Mouse (Mus musculus) forebrain, postnatal 0 days (tissue): ENCODE measurements at regions not wholly inside any gene's neighbourhood (a gene's known extent, or its start where the extent isn't known, plus 50 kb on each side); places are given as distances from the start of the nearest gene placed in this dataset.

ENCODE experiments used
- ATAC-seq: fragments of 200-750 bp; cut with Nextera tagmentation; 2 replicates; pipeline ENCODE4 v1.8.0; 2017; ENCODE audit warnings: mild to moderate bottlenecking, moderate library complexity
- DNase-seq: peaks from one replicate; pipeline ENCODE4 v3.0.0-alpha.2; 2015
- H3K27ac ChIP-seq: fragments of 300-500 bp; sonication (generic); 2 replicates; pipeline ENCODE4 v1.5.1; 2014; ENCODE audit warnings: low read depth, mild to moderate bottlenecking, antibody characterized with exemption, low read length, moderate library complexity, mixed read lengths
- H3K27me3 ChIP-seq: fragments of 300-500 bp; sonication (generic); 2 replicates; pipeline ENCODE4 v1.6.1; 2014; ENCODE audit warnings: mild to moderate bottlenecking, low read length, mixed read lengths; ENCODE audit not compliant: insufficient read depth
- H3K36me3 ChIP-seq: fragments of 300-500 bp; sonication (generic); 2 replicates; pipeline ENCODE4 v1.6.1; 2014; ENCODE audit warnings: mild to moderate bottlenecking, moderate library complexity; ENCODE audit not compliant: insufficient read depth
- H3K4me1 ChIP-seq: fragments of 300-500 bp; sonication (generic); 2 replicates; pipeline ENCODE4 v1.6.1; 2014; ENCODE audit warnings: antibody characterized with exemption; ENCODE audit not compliant: insufficient read depth
- H3K4me2 ChIP-seq: fragments of 300-500 bp; sonication (generic); 2 replicates; pipeline ENCODE4 v1.6.1; 2014; ENCODE audit warnings: low read depth, mild to moderate bottlenecking, moderate library complexity
- H3K4me3 ChIP-seq: fragments of 300-500 bp; sonication (generic); 2 replicates; pipeline ENCODE4 v1.5.1; 2014; ENCODE audit warnings: low read depth, low read length, mixed read lengths
- H3K9ac ChIP-seq: fragments of 300-500 bp; sonication (generic); 2 replicates; pipeline ENCODE4 v1.6.1; 2014; ENCODE audit warnings: mild to moderate bottlenecking
- H3K9me3 ChIP-seq: fragments of 300-500 bp; sonication (generic); 2 replicates; pipeline ENCODE4 v1.6.1; 2016; ENCODE audit warnings: low read length
- CTCF ChIP-seq: sonication (generic); IDR thresholded peaks from 2 replicates; pipeline ENCODE4 v1.5.1; 2016; ENCODE audit warnings: antibody characterized with exemption, control low read depth, low read depth
- WGBS: fragments of 180-500 bp; shearing (Covaris S2); extraction: QIAGEN DNeasy Blood & Tissue Kit; methylation state at CpG from one replicate; pipeline ENCODE4 v1.1.7; 2014; 5-methylcytosine and 5-hydroxymethylcytosine counted together

DNA sequence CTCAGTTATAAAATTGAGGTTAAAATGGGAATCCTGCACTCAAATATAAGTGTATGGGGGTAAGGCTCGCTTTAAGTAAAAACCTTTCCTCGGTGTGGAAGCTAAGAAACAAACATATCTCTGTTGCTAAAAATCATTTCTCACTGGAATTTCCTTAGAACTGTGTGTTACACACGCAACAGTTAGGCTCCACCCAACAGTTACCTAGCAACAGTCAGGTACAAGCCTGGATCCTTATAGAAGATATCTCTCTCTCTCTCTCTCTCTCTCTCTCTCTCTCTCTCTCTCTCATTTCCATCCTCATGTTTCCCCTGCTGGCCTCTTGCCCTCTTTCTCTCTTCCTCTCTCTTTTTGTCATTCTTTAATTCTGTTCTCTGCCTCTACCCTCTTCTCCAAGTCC is 211.1 kb upstream of the Cxadr start:
- Histone ChIP-seq H3K4me1 (no peaks in the 10 kb centered on the region), H3K27me3 (no peaks in the 10 kb centered on the region), H3K9me3 (no peaks in the 10 kb centered on the region), H3K4me2 (no peak overlapping the region), H3K36me3 (no peaks in the 10 kb centered on the region), H3K27ac (no peak overlapping the region), H3K9ac (no peak overlapping the region), H3K4me3 (no peak overlapping the region)
- ATAC-seq, result peak; percentile 61; the same call in 1 of the 2 replicates
- no peak for TF ChIP-seq CTCF
- DNase-seq, result peak; percentile 17
- 68% methylated on average over 3 of the region's 3 CpGs for WGBS

DNA sequence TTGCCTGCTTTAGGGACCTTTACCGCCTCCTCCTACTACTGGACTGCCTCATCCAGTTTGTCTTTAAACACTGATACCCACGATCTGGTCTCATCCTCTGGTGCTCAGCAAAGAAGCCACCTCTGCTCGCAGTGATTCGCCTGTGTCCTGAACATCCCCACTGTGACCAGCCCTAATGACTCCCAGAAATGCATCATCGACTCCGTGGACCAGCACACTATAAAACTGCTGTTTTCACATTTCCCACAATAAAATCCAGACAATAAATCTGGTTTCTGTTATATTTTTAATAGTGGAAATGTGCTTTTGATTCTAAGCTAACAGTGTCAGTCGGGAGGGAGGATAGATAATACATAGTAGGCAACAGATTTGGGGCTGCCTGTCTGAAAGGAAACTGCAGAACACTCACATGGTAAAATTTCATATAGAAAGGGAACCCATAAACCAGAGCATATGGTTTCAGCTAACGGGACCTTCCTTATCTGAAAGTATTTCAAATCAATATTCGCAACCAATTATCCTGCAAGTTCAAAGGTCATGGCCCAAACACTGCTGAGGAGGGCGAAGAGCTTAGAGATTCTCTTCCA is 233.7 kb upstream of the Cxadr start:
- TF ChIP-seq CTCF, result no peak
- H3K36me3 ChIP-seq, result no peaks in the 10 kb centered on the region
- no peaks in the 10 kb centered on the region for H3K27me3 ChIP-seq
- H3K4me2 ChIP-seq, result no peak overlapping the region
- DNase-seq, result no peak
- ATAC-seq, result no peak
- H3K27ac ChIP-seq, result no peak overlapping the region
- H3K9ac ChIP-seq, result no peak overlapping the region
- no peak overlapping the region for H3K4me3 ChIP-seq
- WGBS, result 87% methylated on average over 10 of the region's 10 CpGs
- H3K9me3 ChIP-seq, result no peaks in the 10 kb centered on the region
- no peaks in the 10 kb centered on the region for H3K4me1 ChIP-seq

DNA sequence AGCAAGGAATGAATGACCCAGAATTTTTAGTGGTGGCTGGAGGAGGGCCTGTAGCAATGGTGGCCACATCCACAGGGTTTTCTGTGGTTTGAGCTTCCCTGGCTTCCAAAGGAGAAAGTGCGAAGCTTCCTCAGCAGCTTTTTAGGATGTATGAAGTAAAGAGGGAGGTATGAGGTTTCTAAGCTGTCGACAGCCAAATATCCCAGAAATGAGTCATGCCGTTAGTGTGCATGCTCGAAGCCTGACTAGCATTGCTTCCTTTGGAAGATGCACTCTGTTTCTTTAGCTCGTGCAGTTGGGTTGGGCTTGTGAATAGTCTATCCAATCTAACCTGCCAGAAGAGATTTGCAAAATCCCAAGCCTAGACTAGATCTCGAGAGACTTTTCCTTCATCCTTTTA is 240.8 kb upstream of the Cxadr start:
- Histone ChIP-seq H3K9ac (no peak overlapping the region), H3K4me3 (no peak overlapping the region), H3K4me2 (no peak overlapping the region), H3K4me1 (no peaks in the 10 kb centered on the region), H3K9me3 (no peaks in the 10 kb centered on the region), H3K27ac (no peak overlapping the region), H3K36me3 (no peaks in the 10 kb centered on the region), H3K27me3 (no peaks in the 10 kb centered on the region)
- WGBS, result 90% methylated on average over 6 of the region's 6 CpGs
- ATAC-seq, result no peak
- no peak for TF ChIP-seq CTCF
- no peak for DNase-seq

DNA sequence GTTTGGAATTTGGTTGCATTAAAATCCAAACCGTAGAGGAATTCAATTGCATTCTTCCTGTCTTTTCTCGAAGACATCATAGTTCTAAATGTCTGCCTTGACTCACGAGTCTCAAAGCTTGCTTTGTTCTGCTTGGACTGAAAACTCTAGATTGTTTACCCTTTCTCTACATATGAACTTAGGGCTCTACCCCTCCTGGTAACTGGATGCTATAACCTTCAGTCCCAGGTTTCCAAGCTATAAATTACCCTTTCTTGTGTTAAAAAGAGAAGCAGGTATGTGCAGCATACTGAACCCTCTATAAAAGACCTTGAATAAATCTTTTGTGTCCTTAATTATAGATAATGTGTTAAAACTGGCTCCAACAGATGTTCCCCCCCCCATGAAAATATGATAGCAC is 243.7 kb upstream of the Cxadr start:
- no peak for TF ChIP-seq CTCF
- no peaks in the 10 kb centered on the region for H3K27me3 ChIP-seq
- H3K9ac ChIP-seq, result no peak overlapping the region
- no peak overlapping the region for H3K4me2 ChIP-seq
- 53% methylated on average over 3 of the region's 3 CpGs for WGBS
- DNase-seq (no peak), ATAC-seq (no peak)
- no peaks in the 10 kb centered on the region for H3K4me1 ChIP-seq
- no peaks in the 10 kb centered on the region for H3K9me3 ChIP-seq
- no peaks in the 10 kb centered on the region for H3K36me3 ChIP-seq
- H3K27ac ChIP-seq, result no peak overlapping the region
- H3K4me3 ChIP-seq, result no peak overlapping the region

DNA sequence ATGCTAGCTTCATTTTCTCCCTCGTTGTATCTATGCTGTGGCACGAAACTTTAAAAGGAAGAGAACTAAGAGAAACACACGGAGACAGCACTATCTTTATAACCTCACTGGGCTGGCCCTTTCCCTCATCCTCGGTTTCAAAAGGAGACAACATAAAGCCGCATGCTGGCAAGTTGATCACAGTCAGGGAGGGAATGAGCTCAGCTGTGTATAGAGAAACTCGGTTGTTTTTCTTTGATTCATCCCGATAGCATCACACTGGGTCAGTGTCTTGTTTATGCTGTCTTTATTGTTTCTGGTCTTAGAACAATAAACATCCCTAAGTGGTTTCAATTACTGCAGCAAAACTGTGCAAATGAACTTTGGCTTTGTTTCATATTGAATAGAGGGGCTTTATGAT is 249.2 kb upstream of the Cxadr start:
- no peak for DNase-seq
- Histone ChIP-seq H3K9me3 (no peaks in the 10 kb centered on the region), H3K4me2 (0 out of 2 replicates have a peak overlapping the region, but pooled peaks have one; percentile 5), H3K4me1 (no peaks in the 10 kb centered on the region), H3K27me3 (no peaks in the 10 kb centered on the region), H3K9ac (no peak overlapping the region), H3K4me3 (no peak overlapping the region), H3K36me3 (no peaks in the 10 kb centered on the region), H3K27ac (no peak overlapping the region)
- TF ChIP-seq CTCF, result no peak
- WGBS, result 19% methylated on average over 7 of the region's 7 CpGs
- no peak for ATAC-seq

DNA sequence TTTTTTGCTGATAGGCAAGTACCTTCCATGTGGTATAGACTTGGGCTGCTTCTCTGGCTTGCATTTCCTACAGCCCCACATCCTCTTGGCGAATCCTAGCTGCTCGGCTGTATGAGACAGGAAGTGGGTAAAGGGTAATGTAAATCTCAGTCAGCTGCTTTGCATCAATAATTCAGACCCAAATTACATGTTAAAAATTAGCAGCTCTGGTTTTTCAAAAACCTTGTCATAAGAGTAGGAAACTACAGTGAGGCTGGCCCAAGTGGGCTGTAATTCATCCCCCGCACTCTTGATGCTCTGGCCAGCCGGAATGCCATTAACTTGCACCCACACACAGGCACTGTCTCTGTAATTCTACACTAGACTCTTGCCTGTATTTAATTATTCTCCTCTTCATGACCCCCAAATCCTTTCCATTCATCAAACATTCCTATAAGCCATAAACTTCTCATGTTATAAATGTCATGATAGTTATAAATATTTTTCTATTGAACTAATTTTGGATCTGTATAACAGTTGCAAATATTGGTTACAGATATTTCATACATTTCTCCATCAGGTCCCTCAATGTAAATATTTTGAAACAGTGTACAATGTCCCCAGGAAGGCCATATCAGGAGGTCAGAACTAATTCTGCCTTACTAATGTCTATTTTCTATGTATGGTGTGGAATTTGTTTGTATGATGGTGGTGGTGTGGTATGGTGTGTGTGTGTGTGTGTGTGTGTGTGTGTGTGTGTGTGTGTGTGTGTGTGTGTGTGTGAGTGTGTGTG is 261.0 kb upstream of the Cxadr start:
- Histone ChIP-seq H3K4me3 (no peak overlapping the region), H3K9me3 (no peaks in the 10 kb centered on the region), H3K36me3 (no peaks in the 10 kb centered on the region), H3K27me3 (no peaks in the 10 kb centered on the region), H3K4me2 (no peak overlapping the region), H3K9ac (no peak overlapping the region), H3K27ac (no peak overlapping the region), H3K4me1 (no peaks in the 10 kb centered on the region)
- TF ChIP-seq CTCF, result no peak
- ATAC-seq (no peak), DNase-seq (no peak)
- 93% methylated on average over 4 of the region's 4 CpGs for WGBS

DNA sequence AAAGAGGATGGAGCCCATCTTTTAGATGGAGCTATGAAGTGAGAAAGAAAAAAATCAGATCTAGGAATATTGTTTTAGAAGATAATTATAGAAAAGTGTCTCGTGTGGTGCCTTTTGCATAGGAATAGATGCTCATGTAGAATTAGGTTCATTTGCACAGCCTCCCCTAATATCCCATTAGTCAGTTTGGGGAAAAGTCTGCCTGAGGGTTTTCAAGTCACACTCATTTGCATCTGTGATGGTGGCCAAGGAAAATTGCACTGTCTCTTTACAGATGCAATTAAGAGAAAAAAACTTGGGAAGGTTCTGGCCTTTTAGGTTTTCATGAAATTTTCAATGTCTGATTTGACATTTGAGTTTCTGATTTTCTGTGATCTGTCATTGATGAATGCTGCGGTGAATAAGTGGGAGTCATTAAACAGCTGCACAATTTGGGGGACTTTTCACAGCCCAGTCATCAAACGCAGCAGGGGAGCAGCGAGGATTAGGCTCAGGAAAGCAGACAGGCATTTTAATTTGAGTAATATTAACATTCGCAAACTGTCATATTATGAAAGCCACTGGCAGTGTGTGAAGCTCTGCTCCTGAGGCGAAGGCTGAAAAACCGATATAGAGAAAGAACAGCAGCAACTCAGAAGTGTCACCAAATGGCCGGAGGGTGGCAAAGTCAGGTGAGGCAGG is 281.5 kb upstream of the Cxadr start:
- TF ChIP-seq CTCF, result no peak
- H3K27ac ChIP-seq, result peak overlapping the region; percentile 23; the same call in 1 of the 2 replicates
- H3K27me3 ChIP-seq, result no peaks in the 10 kb centered on the region
- H3K4me3 ChIP-seq, result peak overlapping the region; percentile 9; the same call in 1 of the 2 replicates
- peak; percentile 33 for DNase-seq
- no peaks in the 10 kb centered on the region for H3K9me3 ChIP-seq
- WGBS, result 17% methylated on average over 8 of the region's 8 CpGs
- no peaks in the 10 kb centered on the region for H3K4me1 ChIP-seq
- no peak overlapping the region for H3K9ac ChIP-seq
- no peaks in the 10 kb centered on the region for H3K36me3 ChIP-seq
- ATAC-seq, result peak; percentile 51; the same call in 1 of the 2 replicates
- H3K4me2 ChIP-seq, result no peak overlapping the region
